Mouse (Mus musculus) MEL (cell line): ENCODE measurements at regions not wholly inside any gene's neighbourhood (a gene's known extent, or its start where the extent isn't known, plus 50 kb on each side); places are given as distances from the start of the nearest gene placed in this dataset.
A peak's percentile ranks its signal among the peaks of the same experiment; 100 is the strongest.

Experiments
- DNase-seq: peaks from one replicate; pipeline ENCODE4 v3.0.0; 2011; ENCODE audit warnings: low read depth, low spot score
- H3K27ac ChIP-seq: 2 replicates; pipeline ENCODE4 v1.5.1; 2012; ENCODE audit warnings: low read depth, mild to moderate bottlenecking, control low read depth, low read length, moderate library complexity; ENCODE audit not compliant: control insufficient read depth
- H3K27me3 ChIP-seq, 2 experiments: fragments of 150-350 bp in 1 of 2; sonication (generic) in 1 of 2; 2 replicates each; pipeline ENCODE4 v1.6.1; 2012; ENCODE audit warnings: low read length in 2 of 2, mild to moderate bottlenecking in 2 of 2, improper control_type of control experiment in 1 of 2, moderate library complexity in 1 of 2; ENCODE audit not compliant: insufficient read depth in 2 of 2, control insufficient read depth in 1 of 2
- H3K36me3 ChIP-seq, 2 experiments: 2 replicates each; pipeline ENCODE4 v1.6.1; 2012 to 2014; ENCODE audit warnings: low read length in 2 of 2, improper control_type of control experiment in 1 of 2, inconsistent platforms in 1 of 2, mild to moderate bottlenecking in 1 of 2; ENCODE audit not compliant: insufficient read depth in 2 of 2, control insufficient read depth in 1 of 2
- H3K4me1 ChIP-seq, 2 experiments: fragments of 150-350 bp in 1 of 2; sonication (generic) in 1 of 2; 2 replicates each; pipeline ENCODE4 v1.6.1; 2012; ENCODE audit warnings: low read length in 2 of 2, improper control_type of control experiment in 1 of 2, mild to moderate bottlenecking in 1 of 2; ENCODE audit not compliant: insufficient read depth in 2 of 2, control insufficient read depth in 1 of 2
- H3K4me3 ChIP-seq, 2 experiments: fragments of 150-350 bp in 1 of 2; sonication (generic) in 1 of 2; 2 replicates each; pipeline ENCODE4 v1.5.1; 2012; ENCODE audit warnings: low read depth in 2 of 2, low read length in 2 of 2, mild to moderate bottlenecking in 2 of 2, moderate library complexity in 2 of 2, control low read depth in 1 of 2, improper control_type of control experiment in 1 of 2; ENCODE audit not compliant: control insufficient read depth in 1 of 2, insufficient read depth in 1 of 2
- H3K79me2 ChIP-seq: 2 replicates; pipeline ENCODE4 v1.6.1; 2012; ENCODE audit warnings: mild to moderate bottlenecking, low read length, moderate library complexity; ENCODE audit not compliant: control insufficient read depth, poor library complexity, insufficient read depth
- H3K9ac ChIP-seq: 2 replicates; pipeline ENCODE4 v1.6.1; 2012; ENCODE audit warnings: low read depth, mild to moderate bottlenecking, control low read depth, low read length, moderate library complexity; ENCODE audit not compliant: control insufficient read depth, poor library complexity, severe bottlenecking
- H3K9me3 ChIP-seq: fragments of 150-350 bp; sonication (generic); replicated peaks from 2 replicates; pipeline ENCODE4 v1.6.1; 2012; ENCODE audit warnings: mild to moderate bottlenecking, low read length, improper control_type of control experiment, moderate library complexity; ENCODE audit not compliant: insufficient read depth
- BHLHE40 ChIP-seq: IDR thresholded peaks from 2 replicates; pipeline ENCODE4 v1.6.1; 2012; ENCODE audit warnings: low read depth, mild to moderate bottlenecking, inconsistent platforms, low read length, improper control_type of control experiment, borderline replicate concordance
- CHD1 ChIP-seq: IDR thresholded peaks from 2 replicates; pipeline ENCODE4 v1.6.1; 2012; ENCODE audit warnings: low read depth, mild to moderate bottlenecking, inconsistent platforms, low read length, improper control_type of control experiment
- CTCF ChIP-seq, 3 experiments: IDR thresholded peaks in 2 of 3; conservative IDR thresholded peaks in 1 of 3; 2 replicates each; pipeline ENCODE4 v1.5.1; 2011 to 2012; ENCODE audit warnings: low read length in 3 of 3, low read depth in 2 of 3, mild to moderate bottlenecking in 2 of 3, improper control_type of control experiment in 1 of 3, inconsistent platforms in 1 of 3, mixed read lengths in 1 of 3, moderate library complexity in 1 of 3; ENCODE audit not compliant: control insufficient read depth in 1 of 3, insufficient read depth in 1 of 3, poor library complexity in 1 of 3, severe bottlenecking in 1 of 3
- EP300 ChIP-seq, 2 experiments: IDR thresholded peaks; 2 replicates each; pipeline ENCODE4 v1.6.1; 2011; ENCODE audit warnings: improper control_type of control experiment in 2 of 2, low read length in 2 of 2, low read depth in 1 of 2, mild to moderate bottlenecking in 1 of 2
- ETS1 ChIP-seq: IDR thresholded peaks from 2 replicates; pipeline ENCODE4 v1.6.1; 2012; ENCODE audit warnings: low read depth, mild to moderate bottlenecking, inconsistent platforms, low read length, improper control_type of control experiment, moderate library complexity
- JUND ChIP-seq: IDR thresholded peaks from 2 replicates; pipeline ENCODE4 v1.6.1; 2011; ENCODE audit warnings: low read depth, mild to moderate bottlenecking, improper control_type of control experiment, low read length
- MAX ChIP-seq: IDR thresholded peaks from 2 replicates; pipeline ENCODE4 v1.6.1; 2011; ENCODE audit warnings: low read length, improper control_type of control experiment
- MAZ ChIP-seq: IDR thresholded peaks from 2 replicates; pipeline ENCODE4 v1.6.1; 2012; ENCODE audit warnings: low read depth, mild to moderate bottlenecking, inconsistent platforms, low read length, improper control_type of control experiment
- MXI1 ChIP-seq: IDR thresholded peaks from 2 replicates; pipeline ENCODE4 v1.6.1; 2011; ENCODE audit warnings: mild to moderate bottlenecking, low read depth, low read length, improper control_type of control experiment
- MYC ChIP-seq: IDR thresholded peaks from 2 replicates; pipeline ENCODE4 v1.6.1; 2011; ENCODE audit warnings: low read depth, mild to moderate bottlenecking, low read length, improper control_type of control experiment, moderate library complexity
- NELFE ChIP-seq: IDR thresholded peaks from 2 replicates; pipeline ENCODE4 v1.6.1; 2011; ENCODE audit warnings: low read depth, low read length, improper control_type of control experiment
- POLR2AphosphoS2 ChIP-seq: IDR thresholded peaks from 2 replicates; pipeline ENCODE4 v1.6.1; 2011; ENCODE audit warnings: low read length, improper control_type of control experiment
- RCOR1 ChIP-seq: IDR thresholded peaks from 2 replicates; pipeline ENCODE4 v1.6.1; 2012; ENCODE audit warnings: low read depth, mild to moderate bottlenecking, inconsistent platforms, low read length, improper control_type of control experiment
- SIN3A ChIP-seq: IDR thresholded peaks from 2 replicates; pipeline ENCODE4 v1.6.1; 2012; ENCODE audit warnings: low read length, improper control_type of control experiment, inconsistent platforms
- SMC3 ChIP-seq: IDR thresholded peaks from 2 replicates; pipeline ENCODE4 v1.6.1; 2011; ENCODE audit warnings: low read depth, low read length, improper control_type of control experiment
- TBP ChIP-seq: IDR thresholded peaks from 2 replicates; pipeline ENCODE4 v1.8.0; 2011; ENCODE audit warnings: low read depth, low read length, improper control_type of control experiment
- UBTF ChIP-seq: IDR thresholded peaks from 2 replicates; pipeline ENCODE4 v1.6.1; 2012; ENCODE audit warnings: low read depth, mild to moderate bottlenecking, inconsistent platforms, low read length, improper control_type of control experiment, moderate library complexity, borderline replicate concordance; ENCODE audit not compliant: insufficient read depth
- USF1 ChIP-seq: IDR thresholded peaks from 2 replicates; pipeline ENCODE4 v1.6.1; 2014; ENCODE audit warnings: low read depth, mild to moderate bottlenecking, inconsistent platforms, low read length, improper control_type of control experiment, moderate library complexity
- USF2 ChIP-seq, 2 experiments: IDR thresholded peaks; 2 replicates each; pipeline ENCODE4 v1.6.1; 2011 to 2012; ENCODE audit warnings: improper control_type of control experiment in 2 of 2, low read length in 2 of 2, borderline replicate concordance in 1 of 2, inconsistent platforms in 1 of 2, low read depth in 1 of 2, mild to moderate bottlenecking in 1 of 2; ENCODE audit not compliant: insufficient read depth in 1 of 2
- ZNF384 ChIP-seq: IDR thresholded peaks from 2 replicates; pipeline ENCODE4 v1.6.1; 2012; ENCODE audit warnings: low read depth, mild to moderate bottlenecking, inconsistent platforms, low read length, improper control_type of control experiment

DNA sequence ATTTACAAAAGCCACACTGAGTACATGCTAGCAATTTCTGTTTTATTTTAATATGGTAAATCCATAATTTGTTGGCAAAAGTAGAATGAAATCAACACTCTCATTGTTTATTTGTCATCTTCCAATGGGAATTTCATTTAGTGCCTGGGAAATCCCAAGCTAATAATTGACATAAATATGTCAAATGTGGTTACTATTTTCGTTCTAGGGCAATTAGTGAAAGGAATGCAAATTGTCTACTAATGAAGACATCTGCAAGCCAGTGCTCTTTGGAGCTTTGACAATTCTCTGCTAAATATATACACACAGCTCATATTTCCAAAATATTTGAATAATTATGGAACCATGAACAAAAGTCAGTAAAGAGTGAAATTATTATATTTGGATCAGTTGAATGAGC, 134.8 kb upstream of the 4933436I01Rik start:
- Histone ChIP-seq H3K4me1 (no peaks in the 10 kb centered on the region; a peak in 1 of 4 replicates), H3K27me3 (no peaks in the 10 kb centered on the region), H3K79me2 (no peaks in the 10 kb centered on the region), H3K4me3 (no peak overlapping the region), H3K36me3 (no peaks in the 10 kb centered on the region), H3K9ac (no peak overlapping the region), H3K9me3 (no peaks in the 10 kb centered on the region), H3K27ac (no peak overlapping the region)
- DNase-seq: no peak
- TF ChIP-seq JUND (no peak), MYC (no peak), RCOR1 (no peak), NELFE (no peak)

- H3K4me3 ChIP-seq: peak overlapping the region; percentile 41 to 55
- H3K36me3 ChIP-seq: no peaks in the 10 kb centered on the region; a peak in 1 of 4 replicates
- H3K9ac ChIP-seq: peak overlapping the region; percentile 14; the same call in 1 of the 2 replicates
- H3K4me1 ChIP-seq: no peaks in the 10 kb centered on the region
- no peak overlapping the region; the same call in 1 of the 2 replicates for H3K27ac ChIP-seq
- no peaks in the 10 kb centered on the region for H3K79me2 ChIP-seq
- TF ChIP-seq USF2 (IDR thresholded peaks at IDR 0.05; ENCODE audit: borderline replicate concordance in 1 of 2, insufficient read depth in 1 of 2, low read depth in 1 of 2, low read length in 2 of 2) (no peak), USF1 (no peak), SMC3 (no peak), CHD1 (no peak), SIN3A (0 out of 2 replicates have a peak, but pooled peaks have one; percentile 15), EP300 (IDR thresholded peaks at IDR 0.05; ENCODE audit: low read depth in 1 of 2, low read length in 2 of 2) (no peak), ZNF384 (no peak), MAX (no peak), UBTF (no peak), BHLHE40 (no peak), MAZ (no peak), TBP (no peak), POLR2AphosphoS2 (no peak), JUND (no peak), RCOR1 (no peak), CTCF (IDR thresholded peaks at IDR 0.05 in 2 of 3, conservative IDR thresholded peaks at IDR 0.05 in 1 of 3; ENCODE audit: control insufficient read depth in 1 of 3, insufficient read depth in 1 of 3, low read depth in 2 of 3, low read length in 3 of 3, poor library complexity in 1 of 3, severe bottlenecking in 1 of 3) (no peak), ETS1 (0 out of 2 replicates have a peak, but pooled peaks have one; percentile 8), MXI1 (no peak)
- H3K9me3 ChIP-seq: no peaks in the 10 kb centered on the region
- no peaks in the 10 kb centered on the region for H3K27me3 ChIP-seq
- peak; percentile 11 for DNase-seq
Measured at GRCm38 (mm10) chrX:68043990-68044740, 122.9 kb upstream of the 4933436I01Rik start.
